Mouse (Mus musculus) thymus, postnatal 10 days (tissue): ENCODE data around the gene Scd3.
"Not testable (repeated sequence)": the region's sequence is repeated elsewhere in the genome, so short reads cannot be mapped to it uniquely, and the experiment has no call there.

Experiments
- DNase-seq, 2 experiments: peaks; one replicate each; pipeline ENCODE4 v3.0.0; 2021; ENCODE audit warnings: low spot score in 2 of 2

Gene Scd3

DNA sequence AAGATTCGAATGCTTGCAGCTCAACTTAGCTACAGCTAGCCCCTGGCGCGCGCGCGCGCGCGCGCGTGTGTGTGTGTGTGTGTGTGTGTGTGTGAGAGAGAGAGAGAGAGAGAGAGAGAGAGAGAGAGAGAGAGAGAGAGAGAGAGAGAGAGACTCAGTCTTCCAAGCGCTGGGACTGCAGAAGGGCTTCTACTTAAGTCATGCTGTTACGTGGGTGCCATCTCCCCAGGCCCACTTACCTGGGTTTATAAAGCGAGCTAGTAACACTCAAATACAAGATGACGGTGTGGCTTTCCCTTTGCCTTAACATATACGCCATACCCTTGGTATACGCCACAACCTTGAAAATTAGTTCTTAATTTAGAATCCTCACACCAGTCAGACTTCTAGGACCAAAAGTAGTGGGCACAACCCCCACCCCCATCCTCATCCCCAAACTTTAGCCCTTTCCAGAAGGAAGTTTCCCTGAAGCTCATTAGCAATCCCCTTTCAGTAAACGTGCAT lies 64.5 kb downstream of the Scd3 start:
- DNase-seq, result no peak

- no peak for DNase-seq
These were observed 70.6 kb downstream of the Scd3 start for GRCm38 (mm10) chr19:44273711-44274110.

DNA sequence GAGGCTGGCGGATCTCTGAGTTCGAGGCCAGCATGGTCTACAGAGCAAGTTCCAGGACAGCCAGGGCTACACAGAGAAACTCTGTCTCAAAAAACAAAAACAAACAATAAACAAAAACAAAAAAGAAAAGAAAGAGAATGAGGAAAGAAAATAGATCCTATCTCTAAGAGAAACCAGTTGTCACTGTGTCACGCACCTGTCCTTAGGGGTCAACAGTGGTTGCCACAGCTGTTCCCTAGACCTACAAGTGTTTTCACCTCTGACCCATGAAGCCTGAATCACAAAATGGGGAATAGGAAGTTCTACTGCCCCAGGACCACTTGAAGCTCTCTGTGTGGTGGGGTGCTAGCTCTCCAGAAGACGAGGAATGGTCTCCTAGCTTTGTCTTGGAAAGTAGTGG lies 71.4 kb downstream of the Scd3 start:
- no peak for DNase-seq

DNA sequence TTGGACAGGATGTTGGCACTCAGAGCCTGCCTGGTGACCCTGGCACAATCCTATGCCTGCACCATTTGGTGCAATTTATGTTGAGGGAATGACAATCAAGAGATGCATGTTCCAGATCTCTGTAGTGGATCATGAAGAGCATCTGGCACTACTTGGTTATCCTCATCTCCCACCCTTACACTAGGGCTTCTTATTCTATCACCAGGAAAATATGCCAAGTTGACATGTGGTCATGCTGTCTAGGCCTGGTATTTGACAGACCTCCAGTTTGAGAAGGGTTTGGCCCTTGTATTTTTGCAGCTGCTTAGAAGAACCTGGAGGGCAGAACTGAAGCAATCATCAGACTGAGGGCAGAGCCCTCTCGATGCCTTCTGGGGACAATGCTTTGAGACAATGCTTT lies 72.3 kb downstream of the Scd3 start:
- DNase-seq, result no peak

- DNase-seq, result no peak
These were observed 73.8 kb downstream of the Scd3 start for GRCm38 (mm10) chr19:44276861-44277260.

DNA sequence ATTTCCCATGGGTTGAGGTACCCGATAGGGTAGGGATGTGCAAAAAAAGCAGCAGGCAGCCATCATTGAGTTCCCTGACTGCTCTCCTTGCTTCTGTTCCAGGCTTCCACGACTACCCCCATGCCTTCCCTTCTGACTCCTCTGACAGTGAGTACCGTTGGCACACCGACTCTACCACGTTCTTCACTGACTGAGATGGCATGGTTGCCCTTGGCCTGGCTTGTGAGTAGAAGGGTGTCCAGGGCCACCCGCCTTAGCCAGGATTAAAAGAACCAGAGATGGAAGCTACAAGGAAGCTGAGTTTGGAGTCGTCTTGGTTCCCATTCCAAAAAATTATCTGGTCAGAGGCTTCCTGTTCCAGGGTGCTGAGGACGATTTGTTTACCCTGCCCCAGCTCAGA lies 74.9 kb downstream of the Scd3 start:
- no peak for DNase-seq

DNA sequence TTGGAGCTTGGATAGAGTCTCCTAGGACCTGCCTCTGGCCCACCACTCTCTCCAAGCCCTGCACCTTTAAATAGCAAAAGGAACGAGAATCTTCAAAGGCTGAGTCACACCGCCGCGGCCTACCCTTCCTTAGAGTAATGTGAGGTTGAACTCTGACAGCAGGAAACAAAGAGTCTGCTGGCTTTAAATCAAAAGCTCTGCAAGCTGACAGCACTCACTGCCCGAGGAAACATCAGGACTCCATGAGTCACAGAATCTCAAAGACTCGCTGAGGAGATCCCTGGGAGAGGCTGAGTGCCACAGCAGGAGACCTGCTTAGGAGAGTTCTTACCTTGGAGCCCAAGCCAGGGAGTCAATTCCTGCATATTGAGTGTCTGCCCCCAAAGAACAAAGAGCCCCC lies 77.7 kb downstream of the Scd3 start:
- peak; percentile 62 to 68 for DNase-seq

GRCm38 (mm10) chr19:44281825-44282447 lies 78.9 kb downstream of the Scd3 start:
- DNase-seq, result not testable (repeated sequence)

DNA sequence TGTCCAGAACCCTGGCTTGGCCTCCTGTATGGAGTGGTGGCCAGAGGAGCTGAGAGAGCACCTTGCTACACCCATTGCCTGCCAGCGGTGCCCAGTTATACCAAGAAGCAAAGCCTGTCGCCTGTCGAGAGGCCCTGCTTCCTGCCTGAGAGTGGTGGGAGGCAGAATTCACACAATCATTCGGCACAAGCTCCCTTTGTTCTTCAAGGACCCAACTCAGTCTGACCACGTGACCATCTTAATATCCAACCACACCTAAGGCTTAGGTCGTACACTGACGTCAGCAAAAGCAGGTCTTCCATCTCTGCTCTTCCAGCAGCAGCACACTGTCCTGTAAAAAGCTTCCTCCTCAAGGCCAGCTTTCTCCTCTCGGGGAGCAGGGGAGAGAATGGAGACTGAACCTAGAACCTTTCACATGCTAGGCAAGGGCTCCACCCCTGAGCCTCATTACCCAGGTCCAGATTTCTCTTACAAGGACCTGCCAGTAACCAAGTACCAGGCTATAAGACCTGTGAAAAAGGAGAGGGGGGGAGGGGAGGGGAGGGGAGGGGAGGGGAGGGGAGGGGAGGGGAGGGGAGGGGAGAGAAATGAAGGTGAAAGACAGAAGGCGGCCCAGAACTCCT lies 79.6 kb downstream of the Scd3 start:
- DNase-seq, result peak; percentile 57 to 59

DNA sequence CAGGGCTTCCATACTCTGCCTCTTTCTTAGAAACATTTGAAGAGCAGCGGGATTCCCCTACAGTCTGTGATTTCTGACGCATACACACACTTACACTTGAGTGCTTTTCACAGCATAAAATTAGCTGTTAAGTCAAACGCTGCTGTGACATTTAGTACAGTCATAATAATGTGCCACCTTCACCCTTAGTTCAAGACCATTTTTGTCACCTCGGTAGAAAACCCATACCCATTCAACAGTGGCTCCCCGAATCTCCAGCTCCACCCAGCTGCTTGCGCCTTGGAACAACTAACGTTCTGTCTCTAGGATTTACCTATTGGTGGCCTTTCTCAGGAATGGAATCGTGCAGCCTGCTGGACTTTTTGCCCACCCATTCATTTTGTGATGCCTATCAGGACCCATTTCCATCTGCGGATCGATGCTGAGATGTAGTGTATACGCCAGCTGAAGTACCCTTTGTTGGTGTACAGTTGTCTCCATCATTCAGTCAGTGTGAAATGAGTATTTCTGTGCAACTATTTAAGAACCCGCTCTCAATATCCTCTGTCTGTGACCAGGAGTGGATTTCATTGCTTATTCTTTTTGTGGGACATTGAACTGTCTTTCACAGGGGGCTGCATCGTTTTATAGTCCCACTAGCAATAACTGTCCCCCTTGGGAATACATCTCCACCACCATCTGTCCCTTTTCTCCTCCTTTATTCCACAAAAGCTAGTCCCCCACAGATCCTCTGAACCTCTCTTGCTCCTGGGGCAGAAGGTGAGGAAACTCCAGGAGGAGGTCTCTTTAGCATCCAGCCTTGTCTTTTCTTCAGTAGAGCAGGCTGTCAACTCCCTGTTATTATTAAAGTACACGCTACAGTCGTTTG lies 80.3 kb downstream of the Scd3 start:
- DNase-seq, result no peak

DNA sequence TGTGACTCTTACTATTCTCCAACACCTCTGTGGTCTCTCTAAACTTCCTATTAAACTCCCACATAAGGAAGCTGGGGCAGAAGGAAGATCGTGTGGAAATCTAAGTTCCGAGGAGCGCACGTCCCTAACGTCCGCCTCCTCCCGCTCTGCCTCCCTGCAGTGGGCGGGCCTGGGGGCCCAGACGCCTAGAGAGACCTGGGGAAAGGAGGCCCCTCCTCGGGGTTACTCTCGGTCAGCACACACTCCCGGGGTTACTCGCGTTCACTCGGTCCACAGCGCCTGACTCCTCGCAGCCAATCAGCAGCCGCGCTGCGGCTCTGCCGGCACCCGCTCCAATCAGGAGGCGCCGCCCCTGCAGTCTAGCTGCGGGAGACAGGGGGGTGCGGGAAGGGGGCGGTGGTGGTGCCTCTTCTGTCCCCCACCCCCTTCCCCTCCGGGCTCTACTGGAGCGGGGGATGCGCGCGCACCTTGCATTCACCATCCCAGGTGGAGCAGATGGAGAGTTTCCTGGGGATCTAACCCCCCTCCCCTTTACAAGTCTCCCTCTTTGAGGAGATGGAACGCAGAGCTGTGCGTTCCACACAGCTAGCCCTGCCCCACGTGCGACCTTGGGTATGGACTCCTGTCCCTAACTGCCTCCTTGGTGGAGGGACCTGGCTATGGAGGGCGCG lies 81.1 kb downstream of the Scd3 start:
- peak; percentile 93 to 96 for DNase-seq

DNA sequence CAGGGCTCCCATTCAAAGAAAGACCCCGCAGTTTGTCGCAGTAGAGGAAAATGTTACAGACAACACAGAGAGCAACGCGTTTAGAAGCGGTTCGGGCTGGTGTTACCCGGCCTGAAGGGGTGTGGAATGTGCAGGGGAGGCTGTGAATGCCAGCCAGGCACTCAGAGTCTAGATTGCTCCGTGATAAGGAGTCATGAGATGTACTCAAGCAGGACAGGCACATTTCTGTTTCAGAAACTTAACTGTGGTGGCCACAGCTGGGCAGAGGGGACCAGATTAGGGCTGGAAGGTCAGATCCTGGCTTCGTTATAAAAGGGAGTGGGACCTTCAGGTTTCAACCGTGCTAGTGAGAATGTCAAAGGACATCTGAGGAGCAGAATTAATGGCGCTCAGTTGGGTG lies 81.7 kb downstream of the Scd3 start:
- DNase-seq, result peak in 1 of 2 experiments; percentile 41

- no peak for DNase-seq
These were observed 82.5 kb downstream of the Scd3 start for GRCm38 (mm10) chr19:44285554-44285953.

- DNase-seq, result no peak
These were observed 83.0 kb downstream of the Scd3 start for GRCm38 (mm10) chr19:44286109-44286508.

DNA sequence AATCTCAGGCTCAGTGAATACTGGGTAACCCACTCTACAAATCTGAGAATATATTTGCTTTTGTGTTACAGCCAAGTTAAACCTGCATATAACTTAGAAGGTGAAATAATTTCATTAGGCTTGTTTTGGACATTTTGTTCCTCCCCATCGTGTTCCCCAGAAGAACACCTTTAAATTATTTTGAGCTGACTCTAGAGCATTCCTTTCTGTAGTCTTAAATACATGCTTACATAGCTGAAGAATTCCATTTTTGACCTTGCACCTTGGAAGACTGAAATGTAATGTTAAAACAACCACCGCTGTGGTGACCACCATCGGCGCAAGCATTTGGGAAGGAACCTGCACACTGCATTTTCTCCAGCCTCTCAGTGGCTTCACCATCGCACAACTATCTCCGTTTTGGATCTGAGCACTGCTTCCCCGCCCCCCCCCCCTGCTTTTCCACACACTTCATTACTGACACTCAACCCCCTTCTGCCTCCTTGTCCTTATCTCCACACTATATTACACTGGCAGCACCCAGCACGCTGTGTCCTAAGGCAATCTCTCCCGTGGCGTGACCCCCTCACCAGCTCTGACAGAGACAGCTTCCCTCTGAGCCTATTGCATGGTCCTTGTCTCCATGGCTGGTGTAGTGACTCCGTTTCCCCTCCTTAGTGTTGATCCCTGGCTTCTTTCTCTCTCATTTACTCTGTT lies 84.5 kb downstream of the Scd3 start:
- DNase-seq, result no peak

DNA sequence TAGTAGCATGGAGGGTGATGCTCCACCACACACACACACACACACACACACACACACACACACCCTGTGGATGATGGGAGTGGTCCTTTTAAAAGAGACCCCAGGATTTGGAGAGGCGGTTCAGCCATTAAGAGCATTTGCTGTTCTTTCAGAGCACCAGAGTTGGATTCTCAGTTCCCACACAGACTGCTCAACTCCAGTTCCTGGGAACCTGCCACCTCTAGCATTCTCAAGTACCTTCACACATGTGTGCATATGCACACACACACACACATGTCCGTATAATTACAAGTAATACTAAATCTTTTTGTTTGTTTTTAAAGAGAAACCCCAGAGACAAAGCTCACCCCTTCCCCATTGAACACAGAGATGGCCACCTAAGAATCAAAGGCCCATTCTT lies 89.0 kb downstream of the Scd3 start:
- DNase-seq, result no peak

DNA sequence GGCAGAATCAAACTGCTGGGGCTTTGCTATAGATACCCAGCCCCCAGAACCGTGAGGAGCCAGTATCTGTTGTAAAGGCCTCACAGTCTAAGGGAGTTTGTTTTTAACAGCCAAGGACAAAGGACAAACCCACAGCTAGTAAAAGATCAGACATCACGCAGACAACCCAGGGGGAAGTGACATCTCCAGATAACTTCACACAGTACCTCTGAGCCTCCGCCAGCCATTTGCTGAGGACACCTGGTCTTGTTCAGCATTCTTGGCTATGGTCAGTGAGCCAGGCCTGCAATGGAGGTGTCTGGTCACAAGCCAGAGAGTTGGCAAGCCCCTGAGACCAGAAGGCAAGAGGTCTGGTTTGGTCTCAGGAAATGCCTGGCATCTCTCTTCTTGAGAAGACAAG lies 89.4 kb downstream of the Scd3 start:
- no peak for DNase-seq

DNA sequence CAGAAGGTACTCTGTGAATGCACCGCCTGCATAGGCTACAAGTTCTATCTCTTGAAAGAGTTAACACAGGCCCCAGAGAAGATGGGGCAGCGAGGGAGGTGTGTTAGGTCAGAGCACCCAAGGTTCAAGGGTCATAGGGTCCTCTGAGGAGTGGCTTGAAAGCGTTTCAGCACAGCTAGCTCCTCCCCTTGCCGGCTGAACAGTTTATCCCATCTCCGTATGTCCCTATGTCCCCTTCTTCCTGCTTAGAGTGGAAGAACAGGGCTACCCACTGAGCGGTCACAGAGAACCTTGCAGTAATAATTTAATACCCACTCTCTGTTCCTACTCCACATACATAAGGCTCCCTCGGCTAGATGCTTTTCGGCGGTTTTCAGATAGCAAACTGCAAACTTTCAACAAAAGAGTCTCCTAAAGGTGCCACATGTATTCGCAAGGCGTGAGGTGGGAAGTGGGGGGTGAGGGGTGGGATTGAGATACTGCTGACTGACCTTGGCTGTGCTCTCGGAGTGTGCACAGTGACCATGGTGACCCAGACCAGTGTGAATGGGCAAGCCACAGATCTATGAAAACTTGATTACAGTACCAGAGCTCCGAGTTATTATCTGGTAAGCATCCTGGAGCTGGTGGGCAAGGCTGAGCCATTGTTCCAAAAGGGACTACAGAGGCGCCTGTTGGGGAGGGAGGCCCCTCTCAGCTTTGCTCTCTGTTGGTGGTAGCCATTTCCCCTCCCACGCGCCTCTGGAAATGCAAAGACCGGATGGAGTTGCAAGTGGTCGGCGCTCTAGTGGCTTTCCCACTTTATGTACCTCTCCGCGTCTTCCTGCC lies 90.1 kb downstream of the Scd3 start, which contains the start of gene Scd2:
Scd2 (plus strand) TSS at position 734 of the 828 bp plus-strand sequence.
- peak; percentile 14 to 17 for DNase-seq
